Mouse (Mus musculus) neural tube, embryonic 15.5 days (tissue): Measurements from ENCODE around the gene Pde4d. TPM values are rescaled to one million over a fixed set of nuclear protein-coding genes. Genes with fewer than 3 reads are reported as not detected.
A peak's percentile ranks its signal among the peaks of the same experiment; 100 is the strongest.

ENCODE experiments used
- ATAC-seq: fragments of 200-750 bp; cut with Nextera tagmentation; 2 replicates; pipeline ENCODE4 v1.8.0; 2017; ENCODE audit warnings: mild to moderate bottlenecking, moderate TSS enrichment, moderate library complexity; ENCODE audit not compliant: low FRiP score
- H3K27ac ChIP-seq: fragments of 300-500 bp; sonication (generic); replicated peaks from 2 replicates; pipeline ENCODE4 v1.5.1; 2015; ENCODE audit warnings: mild to moderate bottlenecking, inconsistent platforms
- H3K27me3 ChIP-seq: fragments of 300-500 bp; sonication (generic); replicated peaks from 2 replicates; pipeline ENCODE4 v1.6.1; 2015; ENCODE audit warnings: inconsistent platforms
- H3K36me3 ChIP-seq: fragments of 300-500 bp; sonication (generic); 2 replicates; pipeline ENCODE4 v1.6.1; 2015; ENCODE audit warnings: inconsistent platforms
- H3K4me1 ChIP-seq: fragments of 300-500 bp; sonication (generic); 2 replicates; pipeline ENCODE4 v1.6.1; 2015; ENCODE audit warnings: inconsistent platforms
- H3K4me2 ChIP-seq: fragments of 300-500 bp; sonication (generic); 2 replicates; pipeline ENCODE4 v1.6.1; 2015; ENCODE audit warnings: inconsistent platforms, mild to moderate bottlenecking, moderate library complexity
- H3K4me3 ChIP-seq: fragments of 300-500 bp; sonication (generic); replicated peaks from 2 replicates; pipeline ENCODE4 v1.5.1; 2015; ENCODE audit warnings: mild to moderate bottlenecking, inconsistent platforms
- H3K9ac ChIP-seq: fragments of 300-500 bp; sonication (generic); replicated peaks from 2 replicates; pipeline ENCODE4 v1.6.1; 2015; ENCODE audit warnings: mild to moderate bottlenecking, inconsistent platforms
- H3K9me3 ChIP-seq: fragments of 300-500 bp; sonication (generic); replicated peaks from 2 replicates; pipeline ENCODE4 v1.6.1; 2016; ENCODE audit warnings: inconsistent platforms
- WGBS: fragments of 180-500 bp; shearing (Covaris S2); methylation state at CpG from one replicate; pipeline ENCODE4 v1.1.7; 2015; ENCODE audit warnings: mixed read lengths; 5-methylcytosine and 5-hydroxymethylcytosine counted together
- polyA plus RNA-seq: library from polyadenylated mRNA; unstranded; fragments of >200 nt; fragmentation: Nextera tagmentation; extraction: Ambion mirVana; gene quantifications from 2 replicates; pipeline ENCODE4 v1.2.1, GENCODE M21; 2015

Pde4d gene
- polyA plus RNA-seq, 1 experiment from 2014 or later: 20.7 TPM

DNA sequence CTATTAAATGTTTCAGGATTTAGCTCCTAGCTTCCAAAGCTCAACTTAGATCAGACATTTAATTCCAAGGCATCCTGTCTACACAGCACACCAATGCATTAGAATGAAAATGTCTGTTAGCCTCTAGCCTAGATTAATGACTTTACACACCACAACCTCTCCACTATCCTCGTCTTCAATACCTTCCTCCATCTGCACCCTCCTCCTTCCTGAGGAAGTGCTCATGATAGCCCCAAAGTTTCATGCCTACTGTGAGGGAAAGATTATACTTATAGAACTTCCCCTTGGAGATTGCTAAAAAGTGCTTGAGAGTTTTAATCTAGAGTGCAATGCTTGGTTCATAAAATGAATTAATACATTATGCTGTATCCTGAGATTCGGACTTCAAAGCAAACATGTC, 487.5 kb downstream of the Pde4d start:
- WGBS: 57% methylated on average over 2 of the region's 2 CpGs
- no peak overlapping the region for H3K27ac ChIP-seq
- no peaks in the 10 kb centered on the region; the same call in 1 of the 2 replicates for H3K9me3 ChIP-seq
- no peaks in the 10 kb centered on the region for H3K27me3 ChIP-seq
- ATAC-seq: no peak
- no peak overlapping the region for H3K4me2 ChIP-seq
- H3K36me3 ChIP-seq: no peaks in the 10 kb centered on the region
- no peaks in the 10 kb centered on the region for H3K4me1 ChIP-seq
- no peak overlapping the region for H3K9ac ChIP-seq
- H3K4me3 ChIP-seq: no peak overlapping the region

DNA sequence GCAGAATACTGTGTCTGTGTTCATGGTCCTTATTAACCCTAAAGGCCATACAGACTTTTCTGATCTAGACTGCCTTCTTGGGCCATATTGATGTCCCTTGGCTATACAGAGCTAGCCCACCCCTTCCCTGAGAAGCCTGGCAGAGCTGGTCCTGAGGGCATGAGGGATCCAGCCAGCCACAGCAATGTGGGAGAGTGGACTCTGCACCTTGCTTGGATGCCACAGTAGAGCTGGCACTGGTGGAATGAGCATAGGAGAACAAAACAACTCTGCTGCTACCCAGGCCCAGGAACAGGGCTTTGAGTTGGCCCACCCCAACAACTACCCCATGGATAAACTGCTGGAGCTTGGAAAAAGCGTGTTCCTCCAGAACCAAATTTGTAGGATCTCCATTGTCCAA, 503.2 kb downstream of the Pde4d start:
- WGBS: 90% methylated on average over 1 of the region's 1 CpGs
- Histone ChIP-seq H3K27ac (no peak overlapping the region), H3K4me2 (no peak overlapping the region), H3K9me3 (no peaks in the 10 kb centered on the region), H3K9ac (no peak overlapping the region), H3K27me3 (no peaks in the 10 kb centered on the region), H3K4me3 (no peak overlapping the region), H3K4me1 (no peaks in the 10 kb centered on the region), H3K36me3 (no peaks in the 10 kb centered on the region)
- no peak for ATAC-seq

DNA sequence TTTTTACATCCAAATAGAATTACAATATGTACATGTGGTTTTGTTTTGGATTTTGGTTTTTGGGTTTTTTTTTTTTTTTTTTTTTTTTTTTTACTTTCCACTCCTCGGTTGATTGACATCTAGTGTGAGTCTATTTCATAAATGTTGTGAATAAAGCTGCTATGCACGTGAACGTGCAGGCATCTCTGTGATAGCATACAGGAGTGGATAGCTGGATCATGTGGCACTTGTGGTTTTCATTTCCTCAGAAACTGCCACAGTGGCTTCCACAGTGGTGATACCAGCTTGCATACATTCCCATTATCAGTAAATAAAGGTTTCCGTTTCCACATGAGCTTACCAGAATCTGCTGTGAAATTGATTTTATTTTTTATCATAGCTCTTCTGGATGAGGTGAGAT, 506.3 kb downstream of the Pde4d start:
- Histone ChIP-seq H3K4me3 (no peak overlapping the region), H3K27me3 (no peaks in the 10 kb centered on the region), H3K9ac (no peak overlapping the region), H3K27ac (no peak overlapping the region), H3K4me1 (no peaks in the 10 kb centered on the region), H3K4me2 (no peak overlapping the region), H3K9me3 (no peaks in the 10 kb centered on the region), H3K36me3 (no peaks in the 10 kb centered on the region)
- WGBS: 86% methylated on average over 4 of the region's 4 CpGs
- ATAC-seq: no peak

DNA sequence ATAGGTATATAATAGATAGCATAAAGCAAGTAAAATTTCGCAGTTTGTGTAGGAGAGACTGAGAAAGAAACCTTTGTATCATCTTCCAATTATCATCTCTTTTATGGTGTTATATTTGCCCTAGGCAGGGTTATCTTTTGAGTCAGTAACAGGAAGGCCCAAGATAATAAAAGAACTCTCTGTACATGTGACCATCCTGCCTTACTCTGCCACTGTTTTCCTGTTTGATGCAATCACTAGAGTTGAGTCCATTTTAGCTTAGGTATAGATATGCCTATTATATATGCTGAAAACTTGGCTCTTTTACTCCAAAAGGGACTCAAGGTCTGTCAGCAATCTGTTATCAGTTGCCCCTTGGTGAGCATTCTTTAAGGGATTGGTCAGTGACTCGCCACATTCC, 514.3 kb downstream of the Pde4d start:
- H3K36me3 ChIP-seq: no peaks in the 10 kb centered on the region
- no peak overlapping the region for H3K4me2 ChIP-seq
- 90% methylated on average over 2 of the region's 2 CpGs for WGBS
- H3K4me1 ChIP-seq: no peaks in the 10 kb centered on the region
- no peak overlapping the region for H3K27ac ChIP-seq
- no peak for ATAC-seq
- no peaks in the 10 kb centered on the region for H3K9me3 ChIP-seq
- no peaks in the 10 kb centered on the region for H3K27me3 ChIP-seq
- H3K9ac ChIP-seq: no peak overlapping the region
- no peak overlapping the region for H3K4me3 ChIP-seq

DNA sequence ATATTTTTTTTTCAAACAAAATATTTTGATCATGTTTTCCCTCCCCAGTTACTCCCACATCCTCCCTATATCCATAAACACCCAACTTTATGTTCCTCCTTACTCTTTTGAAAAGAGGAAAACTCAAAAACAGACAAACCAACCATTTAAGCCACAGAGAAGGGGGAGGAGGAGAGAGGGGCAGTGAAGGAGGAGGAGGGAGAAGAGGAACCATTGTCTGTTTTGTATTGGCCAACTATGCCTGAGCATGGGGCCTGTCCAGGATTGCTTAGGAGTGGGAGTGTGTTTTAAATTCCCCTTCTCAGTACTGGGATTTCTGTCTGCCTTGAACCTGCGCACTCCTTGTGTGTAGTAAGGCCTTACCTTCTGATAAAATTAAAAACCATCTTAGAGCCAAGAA, 531.4 kb downstream of the Pde4d start:
- Histone ChIP-seq H3K9ac (no peak overlapping the region), H3K4me2 (no peak overlapping the region), H3K36me3 (no peaks in the 10 kb centered on the region), H3K9me3 (no peaks in the 10 kb centered on the region), H3K4me3 (no peak overlapping the region), H3K27me3 (no peaks in the 10 kb centered on the region), H3K4me1 (no peaks in the 10 kb centered on the region), H3K27ac (no peak overlapping the region)
- ATAC-seq: no peak
- WGBS: 100% methylated on average over 1 of the region's 1 CpGs

DNA sequence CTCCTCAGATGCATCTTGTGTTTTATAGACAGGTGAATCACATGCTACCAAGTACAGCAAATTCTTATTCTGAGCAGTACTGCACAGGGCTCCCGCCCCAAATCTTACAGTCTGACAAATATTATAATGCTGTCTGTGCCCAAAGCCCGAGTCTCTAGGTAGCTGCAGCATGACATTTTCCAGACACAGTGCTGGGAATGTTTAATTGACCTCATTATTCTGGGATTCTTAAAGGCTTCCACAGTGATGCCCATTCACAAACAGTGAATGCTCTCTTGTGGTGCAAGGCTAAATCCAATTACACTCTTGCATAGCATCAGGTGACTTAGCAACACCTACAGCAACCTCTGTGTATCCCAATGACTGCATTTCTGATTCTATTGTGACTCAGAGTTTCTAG, 549.0 kb downstream of the Pde4d start:
- no peak for ATAC-seq
- Histone ChIP-seq H3K36me3 (no peaks in the 10 kb centered on the region), H3K4me2 (no peak overlapping the region), H3K27me3 (no peaks in the 10 kb centered on the region), H3K9ac (no peak overlapping the region), H3K4me1 (no peaks in the 10 kb centered on the region), H3K4me3 (no peak overlapping the region), H3K9me3 (no peaks in the 10 kb centered on the region), H3K27ac (no peak overlapping the region)
- WGBS: 63% methylated on average over 2 of the region's 2 CpGs

DNA sequence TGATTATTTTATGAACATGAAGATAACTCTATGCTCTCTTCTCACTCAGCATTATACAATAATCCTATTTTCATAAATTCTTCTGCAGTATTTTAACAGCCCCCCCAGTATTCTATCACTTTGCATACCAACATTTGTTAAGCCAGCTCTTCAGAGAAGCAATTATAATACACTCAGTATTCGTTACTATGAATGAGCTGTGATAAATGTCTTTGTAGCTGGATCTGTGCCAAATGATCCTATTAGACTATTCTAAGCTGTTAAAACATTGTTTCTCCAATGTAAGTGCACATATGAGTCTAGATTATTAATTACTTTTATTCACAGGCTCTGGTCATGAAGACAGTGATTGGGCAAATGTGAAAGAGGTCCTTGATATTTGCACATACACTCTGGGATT, 575.0 kb downstream of the Pde4d start:
- no peaks in the 10 kb centered on the region for H3K27me3 ChIP-seq
- H3K27ac ChIP-seq: no peak overlapping the region
- H3K4me1 ChIP-seq: no peaks in the 10 kb centered on the region
- H3K9ac ChIP-seq: no peak overlapping the region
- H3K4me2 ChIP-seq: no peak overlapping the region
- ATAC-seq: no peak
- no peaks in the 10 kb centered on the region for H3K9me3 ChIP-seq
- no peaks in the 10 kb centered on the region for H3K36me3 ChIP-seq
- 25% methylated on average over 1 of the region's 1 CpGs for WGBS
- H3K4me3 ChIP-seq: no peak overlapping the region

DNA sequence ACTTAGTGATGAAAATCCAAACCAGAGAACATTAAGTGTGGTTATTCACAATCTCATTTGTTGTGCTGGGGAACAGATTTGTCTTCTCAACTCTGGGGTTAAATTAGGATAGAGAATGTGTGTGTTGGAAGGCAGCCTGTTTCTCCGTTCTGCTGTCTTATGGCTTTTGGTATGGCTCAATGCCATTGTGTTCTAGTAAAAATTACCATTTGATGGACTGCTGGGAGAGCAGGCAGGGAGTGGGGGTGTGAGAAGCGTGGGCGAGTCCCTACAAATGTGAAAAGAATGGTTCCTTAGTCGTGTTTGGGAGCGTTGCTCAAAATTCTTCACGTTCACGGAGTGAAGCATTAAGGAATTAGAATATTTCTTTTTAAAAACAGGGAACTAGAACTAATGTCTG, 597.4 kb downstream of the Pde4d start:
- H3K27ac ChIP-seq: no peak overlapping the region
- no peak overlapping the region for H3K4me3 ChIP-seq
- no peaks in the 10 kb centered on the region for H3K27me3 ChIP-seq
- no peak overlapping the region for H3K9ac ChIP-seq
- WGBS: 67% methylated on average over 7 of the region's 7 CpGs
- H3K9me3 ChIP-seq: no peaks in the 10 kb centered on the region
- no peaks in the 10 kb centered on the region for H3K36me3 ChIP-seq
- no peaks in the 10 kb centered on the region; the same call in 1 of the 2 replicates for H3K4me1 ChIP-seq
- ATAC-seq: no peak
- H3K4me2 ChIP-seq: no peak overlapping the region

DNA sequence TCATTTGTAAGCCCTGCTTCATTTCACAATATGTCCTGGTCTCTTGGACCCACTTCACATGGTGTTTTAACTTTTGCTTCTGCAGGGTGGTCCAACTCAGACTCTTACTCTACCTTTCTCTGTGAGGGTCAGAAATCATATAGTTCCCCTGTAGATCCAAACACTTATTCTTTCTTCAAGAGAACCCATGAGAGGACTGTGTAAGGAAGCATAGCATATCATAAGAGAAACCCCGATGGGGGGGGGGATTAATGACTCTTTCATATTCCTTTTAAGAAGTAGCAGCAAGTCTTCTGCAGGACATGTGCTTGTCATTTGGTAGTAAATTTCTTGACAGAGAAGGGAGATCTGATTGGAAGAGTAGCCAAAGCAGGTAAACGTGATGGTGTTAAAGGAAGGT, 603.1 kb downstream of the Pde4d start:
- Histone ChIP-seq H3K9ac (no peak overlapping the region), H3K4me3 (no peak overlapping the region)
- no peak for ATAC-seq

DNA sequence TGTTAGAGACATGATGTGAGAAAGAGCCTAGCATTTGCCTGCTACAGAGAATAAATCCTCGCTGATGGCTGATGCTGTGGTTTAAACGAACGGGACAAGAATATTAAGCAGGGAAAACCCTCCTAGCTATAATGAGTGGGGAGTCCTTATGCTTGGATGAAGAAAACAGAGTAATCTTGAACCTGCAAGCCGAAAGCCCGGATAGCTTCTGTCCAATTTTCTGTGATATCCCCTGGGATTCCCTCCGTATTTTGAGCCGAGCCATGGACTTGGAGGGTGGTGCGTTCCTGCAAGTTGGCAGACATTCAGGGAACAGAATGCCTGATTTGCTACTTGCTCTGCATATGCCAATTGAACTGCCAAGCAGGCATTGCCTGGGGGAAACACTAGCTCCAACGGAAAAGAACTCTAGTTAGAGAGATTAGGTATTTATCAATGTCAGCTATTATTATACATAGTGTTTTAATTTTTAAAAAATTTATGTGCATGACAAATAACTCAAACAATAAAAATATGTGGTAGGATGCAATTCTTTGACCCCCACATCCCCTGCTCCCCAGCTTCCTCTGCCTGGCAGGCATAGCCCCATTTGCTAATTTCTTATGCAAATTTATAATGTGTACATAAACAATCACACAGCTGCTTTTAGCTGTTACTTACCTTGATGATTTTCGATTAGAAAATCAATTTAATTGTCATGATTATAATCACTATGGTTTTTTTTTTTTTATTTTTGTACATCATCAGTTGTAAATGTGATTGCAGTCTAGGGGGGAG, 603.7 kb downstream of the Pde4d start:
- no peaks in the 10 kb centered on the region for H3K4me1 ChIP-seq
- peak; percentile 87 for ATAC-seq
- H3K36me3 ChIP-seq: no peaks in the 10 kb centered on the region
- H3K27ac ChIP-seq: peak overlapping the region; percentile 60
- WGBS: 23% methylated on average over 10 of the region's 10 CpGs
- H3K9ac ChIP-seq: no peak overlapping the region; the same call in 1 of the 2 replicates
- peak overlapping the region; percentile 15; the same call in 1 of the 2 replicates for H3K4me3 ChIP-seq
- H3K27me3 ChIP-seq: no peaks in the 10 kb centered on the region
- no peaks in the 10 kb centered on the region for H3K9me3 ChIP-seq
- peak overlapping the region; percentile 49 for H3K4me2 ChIP-seq

More for the DNA sequence above, 603.1 kb downstream of the Pde4d start:
- WGBS: 59% methylated on average over 2 of the region's 2 CpGs
- Histone ChIP-seq H3K4me1 (no peaks in the 10 kb centered on the region), H3K27me3 (no peaks in the 10 kb centered on the region), H3K9me3 (no peaks in the 10 kb centered on the region), H3K36me3 (no peaks in the 10 kb centered on the region), H3K4me2 (peak overlapping the region; percentile 49), H3K27ac (peak overlapping the region; percentile 60)

DNA sequence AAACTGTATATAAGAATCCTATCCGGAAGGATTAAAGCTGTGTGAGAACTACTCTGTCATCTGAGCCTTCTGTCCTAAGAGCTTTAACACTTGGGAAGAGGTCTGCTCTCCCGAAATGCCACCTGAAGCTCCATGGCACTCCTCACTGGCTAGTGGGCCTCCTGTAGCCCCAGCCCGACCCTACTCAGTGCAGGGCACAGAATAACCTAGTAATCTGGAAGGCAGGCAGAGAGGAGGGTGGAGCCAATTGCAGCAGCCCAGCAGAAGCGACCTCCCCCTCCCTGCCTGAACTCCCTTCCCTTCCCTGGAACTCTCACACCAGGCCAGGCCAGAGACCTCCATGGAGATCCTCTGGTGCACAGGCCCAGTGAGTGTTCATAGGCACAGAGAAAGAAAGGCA, 608.3 kb downstream of the Pde4d start:
- Histone ChIP-seq H3K27ac (no peak overlapping the region), H3K36me3 (no peaks in the 10 kb centered on the region), H3K4me1 (no peaks in the 10 kb centered on the region), H3K27me3 (no peaks in the 10 kb centered on the region), H3K4me3 (no peak overlapping the region), H3K9ac (no peak overlapping the region), H3K9me3 (no peaks in the 10 kb centered on the region), H3K4me2 (no peak overlapping the region)
- WGBS: 33% methylated on average over 4 of the region's 4 CpGs
- no peak for ATAC-seq

DNA sequence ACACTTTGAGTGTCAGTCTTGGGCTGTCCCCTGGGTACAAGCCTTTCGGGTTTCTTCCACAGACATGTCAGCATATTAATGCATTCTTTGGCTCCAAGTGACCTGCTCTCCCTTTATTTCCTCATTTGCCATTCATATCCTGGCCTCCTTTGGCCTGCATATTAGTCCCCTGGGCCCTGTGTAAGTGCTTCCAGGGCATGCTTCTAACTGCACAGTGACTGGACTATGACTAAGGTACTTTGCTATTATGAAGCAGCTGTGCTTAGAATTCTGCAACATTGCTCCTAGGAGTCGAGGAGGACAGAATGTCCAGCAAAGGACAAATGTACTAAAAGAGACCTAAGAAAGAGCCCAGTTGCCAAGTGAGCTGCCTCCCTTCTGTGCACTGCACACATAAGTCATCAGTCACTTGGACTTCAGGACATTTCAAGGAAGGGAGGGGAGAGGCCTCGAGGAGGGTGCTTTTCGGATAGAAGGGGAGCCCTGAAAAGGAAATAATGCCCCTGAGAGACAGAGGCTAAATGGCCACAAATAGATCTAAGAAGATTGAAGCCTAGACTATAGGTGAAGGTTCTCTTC, 616.9 kb downstream of the Pde4d start:
- peaks cover 4% of the 10 kb centered on the region; the same call in 1 of the 2 replicates for H3K4me1 ChIP-seq
- H3K9ac ChIP-seq: no peak overlapping the region
- ATAC-seq: no peak
- H3K4me2 ChIP-seq: no peak overlapping the region
- H3K27ac ChIP-seq: no peak overlapping the region
- H3K9me3 ChIP-seq: no peaks in the 10 kb centered on the region
- H3K36me3 ChIP-seq: no peaks in the 10 kb centered on the region
- WGBS: 54% methylated on average over 4 of the region's 4 CpGs
- H3K4me3 ChIP-seq: no peak overlapping the region
- no peaks in the 10 kb centered on the region for H3K27me3 ChIP-seq
